In genomic region chr9:55325061-55325460, GRCm38 (mm10) we compare ENCODE assay signal across 20 mouse cellular contexts. TPM values are rescaled to one million over a fixed set of nuclear protein-coding genes. Genes with fewer than 3 reads are reported as not detected.
DNase-seq lines count a peak whose midpoint lies in the region; ATAC-seq lines count a peak whose summit lies in the region.
"Had no signal": no experiment of that assay in that cellular context is flagged by ENCODE, and none has a peak within 500 bp of the region (broad histone marks: within the 10 kb centered on the region; RNA-seq: fewer than 3 reads in every experiment).

No protein-coding gene starts in this region.

- H3K27ac ChIP-seq in midbrain, embryonic 10.5 days (replicated peaks), result no peak overlapping the region
- no peak overlapping the region for H3K27ac ChIP-seq in midbrain, embryonic 15.5 days
- H3K27ac ChIP-seq in liver, embryonic 11.5 days (ENCODE audit: low read depth, low read length), result no peak overlapping the region
- H3K27ac ChIP-seq: embryonic facial prominence, embryonic 15.5 days; forebrain, embryonic 10.5 days; intestine, embryonic 15.5 days; kidney, postnatal 0 days; layer of hippocampus, adult 2 months; limb, embryonic 10.5 days; liver, embryonic 12.5 days; lung, embryonic 15.5 days had no signal

- 19% methylated on average over 1 of the region's 1 CpGs for WGBS in midbrain, embryonic 10.5 days
- 25% methylated on average over 1 of the region's 1 CpGs for WGBS in midbrain, embryonic 15.5 days
- WGBS in liver, embryonic 11.5 days, result 26% methylated on average over 1 of the region's 1 CpGs

- ATAC-seq in midbrain, embryonic 15.5 days (replicated peaks), result no peak
- ATAC-seq in liver, embryonic 11.5 days (replicated peaks; ENCODE audit: low FRiP score), result no peak
- ATAC-seq: intestine, embryonic 15.5 days; liver, embryonic 12.5 days had no signal

- H3K27me3 ChIP-seq in midbrain, embryonic 10.5 days (ENCODE audit: low read depth, poor library complexity, severe bottlenecking), result peaks cover 53% of the 10 kb centered on the region
- H3K27me3 ChIP-seq in midbrain, embryonic 15.5 days (replicated peaks), result peaks cover 12% of the 10 kb centered on the region
- peaks cover 65% of the 10 kb centered on the region for H3K27me3 ChIP-seq in liver, embryonic 11.5 days (replicated peaks; ENCODE audit: control insufficient read depth, insufficient read depth, low read length)

- H3K4me1 ChIP-seq in midbrain, embryonic 10.5 days, result peaks cover 29% of the 10 kb centered on the region
- peaks cover 12% of the 10 kb centered on the region for H3K4me1 ChIP-seq in midbrain, embryonic 15.5 days
- H3K4me1 ChIP-seq in liver, embryonic 11.5 days (replicated peaks; ENCODE audit: control insufficient read depth, insufficient read depth, low read length), result no peaks in the 10 kb centered on the region; the same call in 1 of the 2 replicates

- peak; percentile 65 for DNase-seq in cerebellum, adult 9-10 months
- no peak for DNase-seq in cerebellum, adult 11 months
- DNase-seq in midbrain, embryonic 10.5 days (ENCODE audit: low spot score), result peak; percentile 20
- peak; percentile 34 for DNase-seq in embryo, embryonic 9.5 days (ENCODE audit: extremely low spot score)
- peak; percentile 92 for DNase-seq in retina, embryonic 14.5 days (ENCODE audit: low spot score)
- no peak for DNase-seq in liver, embryonic 11.5 days (ENCODE audit: low spot score)
- DNase-seq in kidney, postnatal 10 days, result no peak
- DNase-seq: adrenal gland, postnatal 10 days; gastrocnemius, postnatal 14 days; heart, postnatal 10 days; thymus, postnatal 4 days had no signal

- no peaks in the 10 kb centered on the region for H3K9me3 ChIP-seq in midbrain, embryonic 10.5 days (replicated peaks)
- H3K9me3 ChIP-seq in midbrain, embryonic 15.5 days, result no peaks in the 10 kb centered on the region
- no peaks in the 10 kb centered on the region for H3K9me3 ChIP-seq in liver, embryonic 11.5 days (ENCODE audit: control insufficient read depth, low read length)
- H3K9me3 ChIP-seq: embryonic facial prominence, embryonic 15.5 days; forebrain, embryonic 10.5 days; intestine, embryonic 15.5 days; limb, embryonic 10.5 days; liver, embryonic 12.5 days; lung, embryonic 15.5 days had no signal

- no peak overlapping the region for H3K4me3 ChIP-seq in midbrain, embryonic 10.5 days
- H3K4me3 ChIP-seq in midbrain, embryonic 15.5 days, result no peak overlapping the region
- no peak overlapping the region for H3K4me3 ChIP-seq in liver, embryonic 11.5 days (ENCODE audit: low read depth, low read length)
- H3K4me3 ChIP-seq: intestine, embryonic 15.5 days had no signal

- H3K36me3 ChIP-seq in midbrain, embryonic 10.5 days, result no peaks in the 10 kb centered on the region
- H3K36me3 ChIP-seq in midbrain, embryonic 15.5 days (replicated peaks), result no peaks in the 10 kb centered on the region
- no peaks in the 10 kb centered on the region for H3K36me3 ChIP-seq in liver, embryonic 11.5 days (ENCODE audit: control insufficient read depth, insufficient read depth, low read length)
- H3K36me3 ChIP-seq: embryonic facial prominence, embryonic 15.5 days; forebrain, embryonic 10.5 days; intestine, embryonic 15.5 days; limb, embryonic 10.5 days; liver, embryonic 12.5 days; lung, embryonic 15.5 days had no signal

- no peak overlapping the region for H3K4me2 ChIP-seq in midbrain, embryonic 15.5 days
- no peak overlapping the region for H3K4me2 ChIP-seq in liver, embryonic 11.5 days

- no peak overlapping the region for H3K9ac ChIP-seq in midbrain, embryonic 15.5 days
- H3K9ac ChIP-seq in liver, embryonic 11.5 days (ENCODE audit: low read depth, low read length), result no peak overlapping the region
- H3K9ac ChIP-seq: embryonic facial prominence, embryonic 15.5 days; intestine, embryonic 15.5 days; liver, embryonic 12.5 days; lung, embryonic 15.5 days had no signal

RNA-seq across cellular contexts. Expression of gene Nrg4, which starts 1.6 kb away (rescaled TPM):
- 0.87 and 1.0 TPM in 2 replicates for polyA plus RNA-seq in midbrain, embryonic 10.5 days (2016; fragmentation: Nextera tagmentation; extraction: Ambion mirVana)
- polyA plus RNA-seq in midbrain, embryonic 15.5 days (2015; fragmentation: Nextera tagmentation; extraction: Ambion mirVana), result 1.1 and 1.6 TPM in 2 replicates
- polyA plus RNA-seq in liver, embryonic 11.5 days (2014; fragmentation: Nextera tagmentation; extraction: Ambion mirVana), result 1.1 TPM in 2 replicates

RNA-seq across cellular contexts. Expression of gene Tmem266, which starts 1.7 kb away (rescaled TPM):
- polyA plus RNA-seq in midbrain, embryonic 10.5 days (2016; fragmentation: Nextera tagmentation; extraction: Ambion mirVana), result 0.31 and 0.62 TPM in 2 replicates
- polyA plus RNA-seq in midbrain, embryonic 15.5 days (2015; fragmentation: Nextera tagmentation; extraction: Ambion mirVana), result 5.8 and 6.2 TPM in 2 replicates
- 0.09 TPM in 1 of 2 replicates, not detected in the other for polyA plus RNA-seq in liver, embryonic 11.5 days (2014; fragmentation: Nextera tagmentation; extraction: Ambion mirVana)
- polyA plus RNA-seq: liver, embryonic 12.5 days had no signal

Comparison
In these comparisons a context has a peak if more than half of its experiments do, and no peak if none do; other contexts are left out.
1. DNase-seq: peak in cerebellum, adult 9-10 months (single experiment), midbrain, embryonic 10.5 days (single experiment), embryo, embryonic 9.5 days (single experiment) and retina, embryonic 14.5 days (single experiment); none in cerebellum, adult 11 months (single experiment), liver, embryonic 11.5 days (single experiment) and kidney, postnatal 10 days (single experiment).